Mouse (Mus musculus) adrenal gland, adult 18-20 months (tissue): ENCODE data around the gene Sez6l. TPM values are rescaled to one million over a fixed set of nuclear protein-coding genes. Genes with fewer than 3 reads are reported as not detected.

Source experiments
- DNase-seq, 2 experiments: peaks; one replicate each; pipeline ENCODE4 v3.0.0; 2021 to 2022; ENCODE audit warnings: low spot score in 2 of 2
- total RNA-seq, 2 experiments: library from RNA; stranded (reverse); gene quantifications; 1 replicate in 1 of 2; 2 replicates in 1 of 2; pipeline ENCODE4 v1.2.3; 2021

The Sez6l gene
- total RNA-seq, 2 experiments from 2014 or later: 4.3 to 5.3 TPM

DNA sequence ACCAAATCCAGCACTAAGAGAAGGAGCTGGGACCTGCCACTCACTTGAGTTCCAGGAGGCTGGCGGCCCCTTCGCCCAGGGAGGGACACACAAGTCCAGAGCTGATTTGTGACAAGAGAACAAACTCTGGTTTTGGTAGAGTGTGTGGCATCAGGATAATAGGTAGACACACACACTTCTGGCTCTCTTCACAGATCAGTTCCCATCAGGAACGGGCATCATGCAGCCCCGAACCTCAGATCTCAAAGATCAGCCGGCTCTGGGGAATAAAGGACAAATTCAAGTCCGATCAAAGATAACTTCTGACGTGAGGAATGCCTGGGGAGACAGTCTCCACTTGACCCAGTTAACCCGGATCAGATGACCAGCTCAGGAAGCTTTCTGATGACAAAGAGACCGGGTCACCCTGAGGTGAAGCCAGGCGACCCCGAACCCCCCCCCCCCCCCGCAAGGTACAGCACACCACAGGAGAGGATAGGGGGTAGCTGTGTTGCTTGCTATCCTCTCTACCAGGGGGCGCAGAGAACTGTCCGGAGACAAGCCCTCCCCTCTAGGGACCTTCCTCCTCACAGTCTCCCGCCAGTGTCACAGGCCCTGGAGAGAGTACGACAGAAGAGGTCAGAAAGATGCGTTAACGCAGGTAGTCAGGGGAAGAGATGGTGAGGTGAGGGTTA is 183.1 kb downstream of the Sez6l start:
- no peak for DNase-seq

DNA sequence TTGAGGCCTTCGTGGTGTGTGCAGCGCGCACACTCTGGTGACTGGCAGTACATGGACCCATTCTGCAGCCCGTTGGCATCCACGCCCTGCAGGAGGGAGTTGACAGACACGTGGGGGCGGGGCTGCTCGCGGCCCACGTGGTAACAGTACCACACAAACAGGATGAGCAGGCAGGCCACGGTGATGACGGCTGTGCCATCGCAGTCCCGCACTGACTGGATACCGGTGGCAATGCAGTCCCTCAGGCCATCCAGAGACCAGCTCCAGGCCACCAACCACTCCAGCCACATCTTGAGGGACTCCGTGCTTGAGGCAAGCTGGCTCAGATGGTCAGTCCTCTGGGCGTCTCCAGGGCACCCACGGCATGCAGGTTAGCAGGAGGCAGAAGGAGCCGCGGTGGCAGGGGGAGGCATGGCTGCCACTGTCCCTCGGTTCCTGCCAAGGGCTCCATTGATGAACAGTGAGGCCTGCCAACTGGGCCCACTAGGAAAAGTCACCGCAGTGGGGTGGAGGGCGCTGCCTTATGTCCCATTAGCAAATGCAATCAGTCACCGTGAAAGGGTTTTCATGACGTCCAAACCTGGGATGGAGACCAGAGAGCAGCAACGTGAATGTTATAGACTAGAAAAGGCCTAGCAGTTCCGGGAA is 185.2 kb downstream of the Sez6l start:
- no peak for DNase-seq

DNA sequence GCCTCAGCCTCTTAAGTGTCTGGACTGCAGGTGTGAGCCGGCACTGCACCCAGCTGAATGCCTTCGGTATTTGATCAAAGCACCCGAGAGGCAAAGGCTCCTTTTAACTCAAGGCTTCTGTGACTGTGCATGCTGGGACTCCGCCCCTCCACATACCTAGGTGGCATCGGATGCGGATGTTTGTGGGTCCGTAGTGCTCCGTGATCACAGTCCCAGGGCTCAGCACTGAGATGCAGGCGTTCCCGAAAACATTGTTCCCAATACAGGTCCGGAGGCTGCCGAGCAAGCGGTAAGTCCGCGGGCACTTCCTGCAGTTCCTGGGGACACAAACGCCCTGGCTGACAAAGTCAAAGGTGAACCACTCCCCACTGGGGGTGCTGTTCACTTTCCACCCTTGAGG is 186.0 kb downstream of the Sez6l start:
- no peak for DNase-seq

DNA sequence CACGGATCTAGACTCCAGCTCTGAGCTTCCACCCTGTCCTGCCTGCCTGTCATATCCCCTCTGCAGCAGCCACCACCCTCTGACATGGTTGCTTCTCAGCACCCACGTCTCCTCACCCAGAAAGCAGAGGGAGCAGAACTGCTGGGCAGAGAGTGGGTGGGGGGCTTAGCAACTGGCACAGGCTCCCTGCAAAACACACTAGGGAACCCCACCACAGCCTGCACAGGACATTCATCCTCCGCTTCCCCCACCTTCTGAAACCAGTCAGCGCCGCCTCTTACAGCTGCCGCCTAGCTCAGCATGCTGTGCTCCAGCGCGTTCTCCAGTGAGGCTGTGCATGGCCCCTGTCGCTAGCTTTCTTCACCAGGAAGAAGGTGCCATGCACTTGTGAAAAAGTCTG is 187.6 kb downstream of the Sez6l start:
- no peak for DNase-seq

GRCm38 (mm10) chr5:112385973-112386372 is 191.0 kb downstream of the Sez6l start:
- DNase-seq: no peak

- DNase-seq: no peak
Observed at GRCm38 (mm10) chr5:112384805-112385472, 192.0 kb downstream of the Sez6l start.

DNA sequence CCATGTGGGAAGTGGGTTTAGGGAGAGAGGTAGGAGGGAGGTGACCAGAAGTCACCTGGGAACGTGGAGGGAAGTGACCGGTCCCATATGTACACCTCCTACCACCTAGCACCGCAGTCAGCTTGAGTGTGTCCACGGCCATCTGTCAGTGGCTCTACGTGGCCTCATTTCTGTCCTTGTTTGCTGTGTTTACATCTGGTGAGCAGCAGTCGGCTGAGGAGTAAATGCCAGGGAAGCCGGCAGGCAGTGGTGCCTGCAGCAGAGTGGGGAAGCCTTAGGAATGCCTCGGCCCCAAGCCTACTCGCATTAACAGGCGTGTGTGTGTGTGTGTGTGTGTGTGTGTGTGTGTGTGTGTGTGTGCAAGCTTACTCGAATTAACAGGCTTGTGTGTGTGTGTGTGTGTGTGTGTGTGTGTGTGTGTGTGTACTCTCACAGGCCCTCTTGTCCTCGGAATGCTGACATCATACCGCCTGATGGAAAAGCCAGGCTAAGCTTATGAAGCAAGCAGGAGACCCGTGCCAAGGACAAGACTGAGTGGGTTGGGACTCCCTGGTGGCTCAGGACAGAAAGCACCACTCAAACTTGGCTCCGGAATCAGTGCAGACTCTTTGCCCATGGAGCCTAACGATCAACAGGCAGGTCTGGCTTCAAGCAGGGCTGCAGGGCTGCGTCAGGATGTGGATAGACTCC is 194.2 kb downstream of the Sez6l start:
- DNase-seq: peak; percentile 29 to 37

GRCm38 (mm10) chr5:112382042-112382441 is 194.9 kb downstream of the Sez6l start:
- DNase-seq: no peak

GRCm38 (mm10) chr5:112381154-112381553 is 195.8 kb downstream of the Sez6l start:
- peak in 1 of 2 experiments; percentile 29 for DNase-seq

DNA sequence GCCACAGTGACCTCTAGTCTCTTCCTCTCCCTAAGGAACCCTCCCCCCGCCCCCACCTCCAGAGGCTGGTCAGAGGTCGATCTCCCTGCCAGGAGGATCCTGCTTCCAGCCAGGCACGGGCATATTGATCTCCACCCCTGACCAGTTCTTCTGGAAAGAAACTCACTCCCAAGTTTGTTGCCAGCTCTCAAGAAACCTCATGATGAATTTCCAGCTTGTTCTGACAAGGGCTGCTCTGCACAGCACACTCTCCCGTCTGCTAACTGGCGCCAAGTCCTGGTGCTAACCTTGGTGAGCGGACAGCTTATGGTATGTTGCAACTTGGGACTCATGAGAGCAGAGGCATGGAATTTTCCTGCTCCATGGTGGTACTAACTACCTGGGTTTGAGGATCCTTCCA is 198.3 kb downstream of the Sez6l start:
- DNase-seq: peak in 1 of 2 experiments; percentile 33

GRCm38 (mm10) chr5:112377380-112377779 is 199.6 kb downstream of the Sez6l start:
- no peak for DNase-seq

DNA sequence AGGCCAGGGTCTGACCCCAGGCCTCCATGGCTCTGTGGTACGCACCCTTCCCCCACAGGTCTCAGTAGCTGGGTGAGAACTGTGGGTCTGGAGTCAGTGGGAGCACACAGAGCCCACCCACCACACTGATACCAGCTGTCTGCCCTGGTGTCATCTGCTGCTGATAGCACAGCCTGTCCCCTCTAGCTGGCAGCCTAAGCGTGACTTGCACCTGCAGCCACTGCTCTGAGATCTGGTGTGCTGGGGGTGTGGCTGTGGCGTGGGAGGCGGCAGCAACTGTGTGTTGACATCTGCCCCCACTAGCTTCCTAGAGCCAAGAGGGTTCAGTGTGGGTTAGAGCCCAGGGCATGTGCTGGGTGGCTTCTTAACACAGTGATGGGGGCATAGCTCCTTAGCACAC is 200.9 kb downstream of the Sez6l start:
- DNase-seq: no peak

- DNase-seq: no peak
Observed at GRCm38 (mm10) chr5:112371933-112372332, 205.1 kb downstream of the Sez6l start.

GRCm38 (mm10) chr5:112370236-112370813 is 206.7 kb downstream of the Sez6l start:
- no peak for DNase-seq

GRCm38 (mm10) chr5:112369326-112369725 is 207.7 kb downstream of the Sez6l start:
- DNase-seq: no peak

Other genes with a start within 250 kb of the Sez6l start
- 10 to 100 TPM; 60.5 to 65.1 TPM for gene Srrd, start 234.1 kb downstream of the Sez6l start, total RNA-seq
- gene Hps4, start 234.1 kb downstream of the Sez6l start, total RNA-seq: 10 to 100 TPM; 54.1 to 60.5 TPM
- not detected for gene Gm6583, start 221.2 kb downstream of the Sez6l start, total RNA-seq
- 1 to 10 TPM; 3.4 to 4.3 TPM for gene Asphd2, start 182.3 kb downstream of the Sez6l start, total RNA-seq
- not detected for gene Gm6588, start 127.8 kb downstream of the Sez6l start, total RNA-seq